Mouse (Mus musculus): ENCODE data around the gene Borcs8.

Gene Borcs8

GRCm38 (mm10) chr8:70181212-70181902, 42.1 kb downstream of the Borcs8 start:
- DNase-seq = no peak

- no peak for DNase-seq
These were observed 42.6 kb downstream of the Borcs8 start for GRCm38 (mm10) chr8:70181903-70182252.

- no peak for DNase-seq
These were observed 43.9 kb downstream of the Borcs8 start for GRCm38 (mm10) chr8:70183194-70183593.

GRCm38 (mm10) chr8:70188707-70189106, 49.4 kb downstream of the Borcs8 start:
- DNase-seq = peak; percentile 91 to 94

- DNase-seq = peak; percentile 81 to 90
These were observed 53.9 kb downstream of the Borcs8 start for GRCm38 (mm10) chr8:70193238-70193637.

- no peak for DNase-seq
These were observed 54.9 kb downstream of the Borcs8 start for GRCm38 (mm10) chr8:70194191-70194590.

GRCm38 (mm10) chr8:70195762-70196161, 56.5 kb downstream of the Borcs8 start:
- DNase-seq = no peak

Measured in kidney, adult 8-10 months (tissue).